Mouse (Mus musculus) bone marrow macrophage, adult 2 months (primary cell): ENCODE measurements around the gene Mxd1.

Experiments
- CTCF ChIP-seq: IDR thresholded peaks from 2 replicates; pipeline ENCODE4 v1.5.1; 2012; ENCODE audit warnings: low read depth, mild to moderate bottlenecking, low read length, moderate library complexity
- POLR2A ChIP-seq: IDR thresholded peaks from 2 replicates; pipeline ENCODE4 v1.6.1; 2012; ENCODE audit warnings: mild to moderate bottlenecking, low read depth, low read length, borderline replicate concordance

GRCm38 (mm10) chr6:86697903-86698302, 28.9 kb upstream of the Mxd1 start:
- TF ChIP-seq CTCF (no peak), POLR2A (no peak)
